Mouse (Mus musculus): ENCODE data around the gene Six5.

DNA sequence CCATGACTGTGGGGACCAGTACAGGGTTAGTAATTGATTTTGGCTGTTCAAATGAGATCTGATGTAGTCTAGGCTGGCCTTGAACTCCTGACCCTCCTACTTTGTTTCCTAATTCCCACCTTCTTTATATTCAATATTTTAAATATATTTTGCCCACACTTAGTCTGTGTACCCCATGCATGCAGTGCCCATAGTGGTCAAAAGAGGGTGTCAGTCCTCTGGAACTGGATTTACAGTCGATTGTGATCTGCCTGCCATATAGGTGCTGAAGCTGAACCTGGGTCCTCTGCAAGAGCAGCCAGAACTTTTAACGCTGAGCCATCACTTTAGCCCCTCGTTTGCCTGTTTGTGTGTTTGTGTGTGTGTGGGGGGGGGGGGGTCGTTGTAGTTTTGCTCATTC is 36.3 kb downstream of the Six5 start:
- TF ChIP-seq MYOD1 (IDR thresholded peaks at IDR 0.05; ENCODE audit: control insufficient read depth, insufficient read length, low read depth) (no peak), MAX (IDR thresholded peaks at IDR 0.05) (no peak), CTCF (IDR thresholded peaks at IDR 0.05; ENCODE audit: control insufficient read depth, insufficient read depth, insufficient read length) (no peak), FOSL1 (IDR thresholded peaks at IDR 0.05; ENCODE audit: insufficient read depth, low read length, poor library complexity, severe bottlenecking) (no peak), USF1 (IDR thresholded peaks at IDR 0.05; ENCODE audit: low read depth) (no peak), MYOG (IDR thresholded peaks at IDR 0.05; ENCODE audit: control insufficient read depth, extremely low read depth, insufficient read length) (no peak), CEBPB (IDR thresholded peaks at IDR 0.05; ENCODE audit: low read depth) (no peak)
